Mouse (Mus musculus): ENCODE data around the gene Sycn.

DNA sequence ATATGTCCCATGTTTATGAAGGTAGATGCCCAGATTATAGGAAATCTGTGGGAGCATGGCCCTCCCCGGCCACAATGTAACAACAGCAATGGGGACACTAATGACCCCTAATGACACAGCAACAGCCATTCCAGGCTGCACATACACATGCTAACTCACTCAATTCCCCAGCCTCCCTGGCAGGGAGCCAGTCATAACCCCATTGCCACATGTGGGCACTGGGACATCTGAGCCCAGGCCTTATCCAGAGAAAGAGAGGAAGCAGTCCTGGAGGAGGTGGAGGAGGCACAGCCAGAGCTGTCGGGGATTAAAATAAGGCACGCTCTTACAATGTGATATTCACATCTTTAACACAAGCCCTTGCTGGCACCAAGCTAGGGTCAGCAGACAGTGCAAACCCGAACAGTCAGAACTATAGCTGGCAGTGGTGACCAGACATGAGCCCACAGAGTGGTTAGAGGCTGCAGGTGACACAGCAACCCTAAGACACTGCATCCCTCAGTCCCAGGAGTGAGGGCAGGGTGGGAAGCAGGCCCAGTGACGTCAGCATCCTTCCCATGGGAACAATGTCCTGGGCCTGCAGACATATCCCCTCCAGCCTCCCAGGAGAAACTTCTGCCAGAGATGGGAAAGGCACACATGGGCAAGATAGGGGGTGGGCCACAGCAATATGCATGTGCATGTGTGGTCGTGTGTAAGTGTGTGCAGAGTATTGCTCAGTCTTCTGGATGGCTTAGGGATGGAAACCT lies 46.2 kb downstream of the Sycn start:
- TF ChIP-seq CTCF (IDR thresholded peaks at IDR 0.05; ENCODE audit: low read depth, low read length) (no peak), EP300 (IDR thresholded peaks at IDR 0.05; ENCODE audit: insufficient read depth, low read depth, low read length) (no peak)

Data from ES-Bruce4 (cell line).